Mouse (Mus musculus): ENCODE measurements at regions not wholly inside any gene's neighbourhood (a gene's known extent, or its start where the extent isn't known, plus 50 kb on each side); places are given as distances from the start of the nearest gene placed in this dataset.

DNA sequence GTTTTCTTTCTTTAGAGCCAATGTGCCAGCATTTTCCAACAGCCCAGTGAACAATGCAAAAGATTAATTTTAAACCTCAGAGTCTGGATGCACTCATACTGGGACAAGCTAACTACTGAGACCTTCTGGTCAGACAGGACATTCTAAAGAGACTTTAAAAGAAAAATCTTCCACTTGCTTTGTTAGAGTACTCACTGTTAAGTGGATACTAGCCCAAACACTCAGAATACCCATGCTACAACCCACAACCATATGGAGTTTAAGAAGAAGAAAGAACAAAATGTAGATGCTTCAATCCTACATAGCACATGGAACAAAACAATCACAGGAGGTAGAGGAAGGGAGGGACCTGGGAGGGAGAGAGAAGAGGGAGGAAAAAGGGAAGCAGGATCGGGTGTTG is 167.3 kb upstream of the Slc35b3 start:
- DNase-seq (ENCODE audit: low spot score in 2 of 2) = no peak

DNA sequence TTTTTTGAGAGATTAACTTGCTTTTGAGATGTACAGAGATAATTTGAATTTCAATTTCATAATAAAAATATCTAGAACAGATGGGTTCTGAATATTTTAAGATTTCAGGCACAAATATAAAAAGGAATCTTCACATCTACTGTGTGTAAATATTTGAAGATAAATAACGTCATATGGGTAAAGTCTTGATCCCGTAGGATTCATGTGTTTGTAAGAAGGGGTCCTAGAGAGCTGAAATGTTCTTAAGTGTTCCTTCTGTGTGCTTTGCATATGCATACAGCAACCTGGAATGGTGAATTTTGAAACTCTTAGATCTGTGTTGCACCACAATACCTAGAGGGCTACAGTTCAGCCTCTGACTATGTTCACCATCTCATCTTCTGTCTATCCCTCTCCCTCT is 131.4 kb upstream of the Slc35b3 start:
- DNase-seq (ENCODE audit: low spot score in 2 of 2) = no peak

DNA sequence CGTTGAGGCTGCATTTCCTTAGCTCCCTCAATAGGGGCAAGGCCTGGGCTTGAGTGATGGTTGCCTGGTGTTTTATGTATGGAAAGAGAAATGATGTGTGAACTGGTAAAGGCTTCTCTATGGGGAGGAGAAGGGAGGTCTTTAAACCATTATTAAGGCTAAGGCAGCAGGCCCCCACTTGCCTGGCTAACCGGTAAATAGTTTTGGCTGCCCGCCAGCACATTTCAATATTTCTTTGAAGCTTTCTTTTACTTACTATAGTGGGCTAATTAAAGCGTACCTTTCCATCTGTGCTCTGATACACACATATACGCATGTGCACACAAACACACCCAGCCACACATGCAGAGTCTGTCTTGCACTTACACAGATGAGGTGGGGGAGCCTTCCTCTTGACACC is 123.9 kb upstream of the Slc35b3 start:
- DNase-seq (ENCODE audit: low spot score in 2 of 2) = no peak

DNA sequence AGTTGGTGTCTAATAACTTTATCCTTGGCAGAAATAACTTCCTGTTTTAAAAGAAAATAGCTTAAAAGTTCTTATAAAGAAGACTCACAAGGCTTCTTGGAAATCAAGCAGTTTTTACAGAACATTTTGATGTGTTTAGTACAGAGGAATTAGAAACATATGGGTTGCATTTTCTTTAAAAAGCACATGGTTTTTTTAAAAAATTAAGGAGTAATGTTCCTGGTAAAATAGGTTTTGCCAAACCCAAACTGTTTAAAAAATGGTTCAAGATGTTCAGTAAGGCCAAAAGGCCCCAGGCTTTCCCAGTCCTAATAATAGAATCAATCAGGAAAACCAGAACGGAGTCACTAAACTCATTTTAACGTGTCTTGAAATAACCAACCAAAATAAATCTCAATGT is 113.5 kb upstream of the Slc35b3 start:
- DNase-seq (ENCODE audit: low spot score in 2 of 2) = no peak

DNA sequence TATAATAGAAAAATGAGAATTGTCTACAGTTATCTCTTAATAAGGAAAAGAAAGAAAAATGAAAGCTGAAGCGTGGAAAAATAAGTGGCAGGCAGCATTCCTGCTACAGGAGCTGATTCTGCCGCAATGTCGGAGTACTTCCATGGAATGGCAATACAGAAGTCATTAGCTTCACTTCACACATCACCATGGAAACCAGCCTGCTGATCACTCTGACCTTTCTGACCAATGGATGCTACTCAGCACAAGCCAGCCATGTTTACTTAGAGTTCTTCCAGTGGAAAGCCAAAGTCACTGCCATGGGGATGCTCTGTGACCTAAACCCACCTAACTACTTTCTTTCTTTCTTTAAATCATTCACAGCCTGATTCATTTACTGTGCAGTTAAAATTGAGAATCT is 71.6 kb upstream of the Slc35b3 start:
- no peak for DNase-seq (ENCODE audit: low spot score in 2 of 2)

DNA sequence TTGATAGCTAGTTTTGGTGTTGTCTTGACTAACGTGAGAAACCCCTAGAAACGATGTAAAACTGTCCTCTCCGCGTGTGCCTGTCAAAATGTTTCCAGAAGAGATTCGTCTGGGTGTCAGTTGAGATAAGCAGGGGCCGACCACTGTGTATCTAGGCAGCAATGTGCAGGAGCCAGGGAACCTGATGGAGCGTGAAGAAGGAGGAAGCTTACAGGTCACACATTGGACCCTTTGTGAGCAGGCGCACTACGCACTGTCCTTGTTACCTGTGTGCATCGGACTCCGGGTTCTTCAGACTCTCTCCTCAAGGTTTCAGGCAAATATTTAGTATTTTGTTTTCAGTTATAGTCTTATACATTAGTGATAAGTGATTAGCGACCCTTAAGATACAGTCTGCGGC is 59.5 kb upstream of the Slc35b3 start:
- no peak for DNase-seq (ENCODE audit: low spot score in 2 of 2)

DNA sequence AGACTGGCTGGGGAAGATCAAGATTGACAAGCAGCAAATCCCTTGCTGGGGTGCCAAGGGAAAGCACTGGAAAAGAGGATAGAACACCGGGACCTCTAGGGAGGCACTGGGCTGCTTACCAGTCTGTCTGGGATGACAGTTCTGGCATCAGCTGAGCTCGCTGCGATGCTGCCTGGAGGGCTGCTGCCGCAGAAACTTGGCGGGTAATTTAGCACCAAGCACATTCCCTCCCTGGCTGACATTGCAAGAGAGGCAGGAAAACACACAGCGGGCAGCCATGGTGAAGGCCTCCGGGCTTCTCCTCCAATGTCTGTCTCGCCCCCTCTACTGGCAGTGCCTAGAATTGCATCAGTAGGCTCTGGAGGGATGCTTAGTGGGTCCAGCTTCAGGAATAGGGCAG is 51.0 kb upstream of the Slc35b3 start:
- DNase-seq (ENCODE audit: low spot score in 2 of 2) = peak; percentile 34 to 50

Data from heart, adult 9 months (tissue).